Comparison of ENCODE assay signal across 8 mouse cellular contexts in the genomic region with DNA sequence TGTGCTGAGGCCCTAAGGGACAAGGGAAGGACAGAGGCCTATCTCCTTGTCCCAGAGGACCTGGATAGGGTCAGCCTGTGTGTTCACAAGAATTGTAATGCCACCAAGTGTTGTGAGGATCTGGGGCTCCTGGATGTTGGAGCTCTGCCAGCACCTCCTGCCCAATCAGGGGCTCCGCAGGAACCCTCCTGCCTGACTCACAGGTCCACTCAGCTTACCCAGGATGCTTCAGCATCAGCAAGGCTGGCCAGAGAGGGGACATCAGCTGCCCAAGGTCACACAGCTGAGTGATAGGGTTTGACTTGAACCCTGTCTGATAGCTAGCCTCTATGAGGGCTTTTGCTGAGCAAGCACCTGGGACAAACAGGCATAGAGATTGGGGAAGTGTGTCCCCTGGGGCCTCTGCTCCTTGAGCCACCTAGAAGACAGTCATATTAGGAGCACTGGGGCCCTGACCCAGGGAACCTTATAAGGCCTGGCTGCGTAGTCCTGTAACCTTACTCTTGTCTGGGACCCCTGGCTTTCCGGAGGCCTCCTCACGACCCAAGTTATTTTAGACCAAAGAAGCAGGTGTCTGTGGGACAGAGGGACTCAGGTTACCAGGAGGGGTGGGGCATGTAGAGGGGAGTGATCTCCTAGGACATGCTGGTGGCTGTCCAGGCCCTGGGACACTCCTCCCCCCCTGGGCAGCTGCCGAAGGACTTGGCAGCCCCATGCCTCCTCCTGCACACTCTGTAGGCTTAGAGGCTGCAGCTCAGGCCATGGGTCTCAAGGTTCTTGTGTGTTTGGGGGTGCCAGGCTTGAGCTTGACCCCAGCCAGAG. TPM values are rescaled to one million over a fixed set of nuclear protein-coding genes. Genes with fewer than 3 reads are reported as not detected.
DNase-seq lines count a peak whose midpoint lies in the region; ATAC-seq and TF ChIP-seq lines count a peak whose summit lies in the region.

No protein-coding gene starts in this region.

- no peak for ATAC-seq in hindbrain, embryonic 16.5 days
- ATAC-seq in lung, embryonic 16.5 days (ENCODE audit: low read depth), result no peak
- ATAC-seq in stomach, embryonic 14.5 days (ENCODE audit: insufficient number of reproducible peaks, insufficient read depth, low FRiP score, low read depth), result no peak

- peak overlapping the region; percentile 78 for H3K4me2 ChIP-seq in hindbrain, embryonic 16.5 days (ENCODE audit: low read length)
- H3K4me2 ChIP-seq in lung, embryonic 16.5 days (ENCODE audit: low read depth, low read length), result peak overlapping the region; percentile 50
- peak overlapping the region; percentile 33 for H3K4me2 ChIP-seq in stomach, embryonic 14.5 days (replicated peaks; ENCODE audit: low read depth, low read length)

- no peaks in the 10 kb centered on the region for H3K27me3 ChIP-seq in hindbrain, embryonic 16.5 days (replicated peaks; ENCODE audit: control insufficient read depth, insufficient read depth, low read length)
- no peaks in the 10 kb centered on the region for H3K27me3 ChIP-seq in lung, embryonic 16.5 days (ENCODE audit: control insufficient read depth, insufficient read depth, low read depth, low read length)
- H3K27me3 ChIP-seq in stomach, embryonic 14.5 days (ENCODE audit: control insufficient read depth, insufficient read depth, low read length), result no peaks in the 10 kb centered on the region

- intact Hi-C loops in gastrocnemius, adult 2 months (cut with DNase I), result no loop called here

- peak overlapping the region; percentile 72 for H3K9ac ChIP-seq in hindbrain, embryonic 16.5 days (ENCODE audit: low read depth, low read length)
- peak overlapping the region; percentile 60; the same call in 1 of the 2 replicates for H3K9ac ChIP-seq in lung, embryonic 16.5 days (ENCODE audit: low read length)
- H3K9ac ChIP-seq in stomach, embryonic 14.5 days (replicated peaks; ENCODE audit: low read depth, low read length), result no peak overlapping the region

- no peak for TF ChIP-seq CTCF in gastrocnemius, adult 2 months (IDR thresholded peaks at IDR 0.05)

- H3K4me3 ChIP-seq in gastrocnemius, adult 2 months, result peak overlapping the region; percentile 86
- peak overlapping the region; percentile 44 for H3K4me3 ChIP-seq in hindbrain, embryonic 16.5 days (ENCODE audit: low read length)
- H3K4me3 ChIP-seq in lung, embryonic 16.5 days (ENCODE audit: low read length), result peak overlapping the region; percentile 22
- peak overlapping the region; percentile 4; the same call in 1 of the 2 replicates for H3K4me3 ChIP-seq in stomach, embryonic 14.5 days (ENCODE audit: low read depth, low read length)

- peaks cover 50% of the 10 kb centered on the region for H3K4me1 ChIP-seq in hindbrain, embryonic 16.5 days (ENCODE audit: control insufficient read depth, insufficient read depth, low read depth, low read length)
- H3K4me1 ChIP-seq in lung, embryonic 16.5 days (replicated peaks; ENCODE audit: control insufficient read depth, insufficient read depth, low read length), result peaks cover 55% of the 10 kb centered on the region
- peaks cover 43% of the 10 kb centered on the region for H3K4me1 ChIP-seq in stomach, embryonic 14.5 days (ENCODE audit: control insufficient read depth, insufficient read depth, low read length)

- H3K36me3 ChIP-seq in hindbrain, embryonic 16.5 days (ENCODE audit: control insufficient read depth, insufficient read depth, low read length), result no peaks in the 10 kb centered on the region
- no peaks in the 10 kb centered on the region for H3K36me3 ChIP-seq in lung, embryonic 16.5 days (ENCODE audit: control insufficient read depth, insufficient read depth, low read length)
- H3K36me3 ChIP-seq in stomach, embryonic 14.5 days (ENCODE audit: control insufficient read depth, insufficient read depth, low read length), result no peaks in the 10 kb centered on the region

- H3K9me3 ChIP-seq in hindbrain, embryonic 16.5 days (ENCODE audit: control insufficient read depth, low read length), result no peaks in the 10 kb centered on the region
- H3K9me3 ChIP-seq in lung, embryonic 16.5 days (ENCODE audit: control insufficient read depth, low read length), result no peaks in the 10 kb centered on the region
- H3K9me3 ChIP-seq in stomach, embryonic 14.5 days (ENCODE audit: control insufficient read depth, low read depth, low read length), result no peaks in the 10 kb centered on the region

- H3K27ac ChIP-seq in gastrocnemius, adult 2 months, result peak overlapping the region; percentile 97
- peak overlapping the region; percentile 84 for H3K27ac ChIP-seq in hindbrain, embryonic 16.5 days (ENCODE audit: low read depth, low read length)
- H3K27ac ChIP-seq in lung, embryonic 16.5 days (ENCODE audit: low read length), result peak overlapping the region; percentile 74
- H3K27ac ChIP-seq in stomach, embryonic 14.5 days (ENCODE audit: low read length), result peak overlapping the region; percentile 64; the same call in 1 of the 2 replicates

- WGBS in hindbrain, embryonic 16.5 days, result 63% methylated on average over 5 of the region's 5 CpGs
- 34% methylated on average over 5 of the region's 5 CpGs for WGBS in lung, embryonic 16.5 days
- 33% methylated on average over 5 of the region's 5 CpGs for WGBS in stomach, embryonic 14.5 days

- DNase-seq in kidney, adult 11 months, result peak; percentile 62
- no peak for DNase-seq in kidney, adult 8-10 months
- DNase-seq in cerebellum, adult 18-20 months, result peak; percentile 79 to 81
- DNase-seq in gastrocnemius, adult 2 months, result peak; percentile 93
- no peak for DNase-seq in spleen, adult 12 weeks (ENCODE audit: low spot score)

RNA-seq across cellular contexts. Expression of a gene that starts 4.5 kb away (rescaled TPM):
- total RNA-seq in gastrocnemius, adult 2 months (2021), result 1,000 to 10,000 TPM; 1,555 to 1,869 TPM
- 111 and 117 TPM in 2 replicates for polyA plus RNA-seq in hindbrain, embryonic 16.5 days (2015; fragmentation: Nextera tagmentation; extraction: Ambion mirVana)
- 67.2 and 76.7 TPM in 2 replicates for polyA plus RNA-seq in lung, embryonic 16.5 days (2015; fragmentation: Nextera tagmentation; extraction: Ambion mirVana)
- polyA plus RNA-seq in stomach, embryonic 14.5 days (2014; fragmentation: Nextera tagmentation; extraction: Ambion mirVana), result 16.7 and 17.1 TPM in 2 replicates

RNA-seq across cellular contexts. Expression of a gene that starts 20.3 kb away (rescaled TPM):
- 10 to 100 TPM; 26.5 to 38.8 TPM for total RNA-seq in gastrocnemius, adult 2 months (2021)
- polyA plus RNA-seq in hindbrain, embryonic 16.5 days (2015; fragmentation: Nextera tagmentation; extraction: Ambion mirVana), result 34.2 and 39.5 TPM in 2 replicates
- 108 and 120 TPM in 2 replicates for polyA plus RNA-seq in lung, embryonic 16.5 days (2015; fragmentation: Nextera tagmentation; extraction: Ambion mirVana)
- polyA plus RNA-seq in stomach, embryonic 14.5 days (2014; fragmentation: Nextera tagmentation; extraction: Ambion mirVana), result 49.1 and 54.5 TPM in 2 replicates

RNA-seq across cellular contexts. Expression of a gene that starts 26.6 kb away (rescaled TPM):
- total RNA-seq in gastrocnemius, adult 2 months (2021), result 10 to 100 TPM; 46.8 to 56.5 TPM
- 29.5 and 35.4 TPM in 2 replicates for polyA plus RNA-seq in hindbrain, embryonic 16.5 days (2015; fragmentation: Nextera tagmentation; extraction: Ambion mirVana)
- 25.4 and 26.3 TPM in 2 replicates for polyA plus RNA-seq in lung, embryonic 16.5 days (2015; fragmentation: Nextera tagmentation; extraction: Ambion mirVana)
- 7.4 and 7.9 TPM in 2 replicates for polyA plus RNA-seq in stomach, embryonic 14.5 days (2014; fragmentation: Nextera tagmentation; extraction: Ambion mirVana)

RNA-seq across cellular contexts. Expression of a gene that starts 39.2 kb away (rescaled TPM):
- total RNA-seq in gastrocnemius, adult 2 months (2021), result 10 to 100 TPM in 1 of 2 experiments, 1 to 10 TPM in 1; 8.7 to 21.6 TPM
- 49.6 and 54.3 TPM in 2 replicates for polyA plus RNA-seq in hindbrain, embryonic 16.5 days (2015; fragmentation: Nextera tagmentation; extraction: Ambion mirVana)
- 26.0 and 28.1 TPM in 2 replicates for polyA plus RNA-seq in lung, embryonic 16.5 days (2015; fragmentation: Nextera tagmentation; extraction: Ambion mirVana)
- polyA plus RNA-seq in stomach, embryonic 14.5 days (2014; fragmentation: Nextera tagmentation; extraction: Ambion mirVana), result 17.0 and 18.1 TPM in 2 replicates

RNA-seq across cellular contexts. Expression of a gene that starts 50.6 kb away (rescaled TPM):
- total RNA-seq in gastrocnemius, adult 2 months (2021), result not detected
- 0.72 and 1.6 TPM in 2 replicates for polyA plus RNA-seq in hindbrain, embryonic 16.5 days (2015; fragmentation: Nextera tagmentation; extraction: Ambion mirVana)
- not detected in 2 replicates for polyA plus RNA-seq in lung, embryonic 16.5 days (2015; fragmentation: Nextera tagmentation; extraction: Ambion mirVana)
- 0.22 TPM in 1 of 2 replicates, not detected in the other for polyA plus RNA-seq in stomach, embryonic 14.5 days (2014; fragmentation: Nextera tagmentation; extraction: Ambion mirVana)

Comparison
In these comparisons a context has a peak if more than half of its experiments do, and no peak if none do; other contexts are left out.
1. DNase-seq: peak in kidney, adult 11 months (single experiment), cerebellum, adult 18-20 months (2 of 2) and gastrocnemius, adult 2 months (single experiment); none in kidney, adult 8-10 months (0 of 2) and spleen, adult 12 weeks (single experiment).
2. H3K4me3 ChIP-seq: peak in every context shown above with its lines; median percentile 86 in gastrocnemius, adult 2 months; 44 in hindbrain, embryonic 16.5 days; 22 in lung, embryonic 16.5 days; 4 in stomach, embryonic 14.5 days.
3. Peak in every context shown above with its lines, with median percentiles within 50 percentile points of each other: H3K27ac ChIP-seq and H3K4me2 ChIP-seq.